Mouse (Mus musculus) duodenum, adult 2 months (tissue): Measurements from ENCODE around the gene Oprm1. TPM values are rescaled to one million over a fixed set of nuclear protein-coding genes. Genes with fewer than 3 reads are reported as not detected.

Source experiments
- polyA plus RNA-seq: library from polyadenylated mRNA; depleted of rRNA; stranded (reverse); fragments of >200 nt; gene quantifications from 2 replicates; pipeline ENCODE4 v1.2.3, GENCODE M21; 2012; ENCODE audit warnings: low replicate concordance; rRNA removed

Oprm1 gene
- polyA plus RNA-seq = not detected in 2 replicates

GRCm38 (mm10) chr10:6758206-6758605, at the start of gene Oprm1:
Oprm1 (plus strand) TSS chr10:6758506.

GRCm38 (mm10) chr10:6761287-6761811, 3.0 kb downstream of the Oprm1 start, which contains the start of gene Gm10945:
Gm10945 (minus strand) TSS chr10:6761761.

DNA sequence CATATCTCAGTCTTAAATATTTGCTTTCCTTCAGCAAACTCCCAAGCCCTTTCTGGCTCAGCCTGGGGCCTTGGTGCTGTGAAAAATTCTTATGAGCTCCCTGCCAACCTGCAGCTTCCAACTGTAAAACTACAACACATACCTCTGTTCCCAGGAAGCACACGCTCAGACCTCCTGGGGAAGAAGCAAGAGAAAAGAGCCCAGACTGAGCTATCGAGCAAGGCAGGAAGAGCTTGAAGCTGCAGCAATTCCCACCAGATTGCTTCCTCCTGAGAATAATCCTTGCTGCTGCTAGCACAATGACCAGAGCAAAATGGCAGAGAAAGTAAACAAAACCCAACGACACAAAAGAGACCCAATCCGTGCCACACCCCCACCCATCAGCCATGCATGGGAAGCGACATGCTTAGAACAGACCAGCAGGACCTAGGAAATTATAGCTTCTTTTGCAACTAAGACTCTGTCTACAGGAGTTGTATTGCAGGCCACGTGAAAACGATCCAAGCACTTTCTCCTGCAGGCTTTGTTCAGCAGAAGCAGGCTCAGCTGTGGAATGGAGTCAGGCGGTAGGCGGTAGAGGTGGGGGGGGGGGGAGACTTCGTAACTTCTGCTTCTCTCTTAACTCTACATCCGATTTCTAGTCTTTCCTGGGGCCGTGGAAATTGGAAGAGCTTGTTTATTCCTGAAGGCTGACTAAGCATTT, 294.2 kb downstream of the Oprm1 start, which contains the start of gene Ipcef1:
Gene Ipcef1, minus strand, starts transcription at position 164 of the 703 bp plus-strand sequence.

Other genes starting within 250 kb of the Oprm1 start
- gene Gm10945, start 3.3 kb downstream of the Oprm1 start, polyA plus RNA-seq = not detected in 2 replicates